Mouse (Mus musculus) forebrain, embryonic 13.5 days (tissue): ENCODE measurements at regions not wholly inside any gene's neighbourhood (a gene's known extent, or its start where the extent isn't known, plus 50 kb on each side); places are given as distances from the start of the nearest gene placed in this dataset.

Source experiments
- ATAC-seq: fragments of 200-750 bp; cut with Nextera tagmentation; 2 replicates; pipeline ENCODE4 v1.8.0; 2017
- H3K27ac ChIP-seq: fragments of 300-500 bp; sonication (generic); 2 replicates; pipeline ENCODE4 v1.5.1; 2015; ENCODE audit warnings: inconsistent platforms, mild to moderate bottlenecking, moderate library complexity
- H3K27me3 ChIP-seq: fragments of 300-500 bp; sonication (generic); 2 replicates; pipeline ENCODE4 v1.6.1; 2015; ENCODE audit warnings: mild to moderate bottlenecking, inconsistent platforms
- H3K36me3 ChIP-seq: fragments of 300-500 bp; sonication (generic); 2 replicates; pipeline ENCODE4 v1.6.1; 2015; ENCODE audit warnings: mild to moderate bottlenecking, inconsistent platforms; ENCODE audit not compliant: poor library complexity, severe bottlenecking
- H3K4me1 ChIP-seq: fragments of 300-500 bp; sonication (generic); 2 replicates; pipeline ENCODE4 v1.6.1; 2015; ENCODE audit warnings: inconsistent platforms
- H3K4me2 ChIP-seq: fragments of 300-500 bp; sonication (generic); 2 replicates; pipeline ENCODE4 v1.6.1; 2015; ENCODE audit warnings: inconsistent platforms, mild to moderate bottlenecking, moderate library complexity
- H3K4me3 ChIP-seq: fragments of 300-500 bp; sonication (generic); 2 replicates; pipeline ENCODE4 v1.5.1; 2015; ENCODE audit warnings: mild to moderate bottlenecking, inconsistent platforms
- H3K9ac ChIP-seq: fragments of 300-500 bp; sonication (generic); 2 replicates; pipeline ENCODE4 v1.6.1; 2015; ENCODE audit warnings: mild to moderate bottlenecking, inconsistent platforms
- H3K9me3 ChIP-seq: fragments of 300-500 bp; sonication (generic); replicated peaks from 2 replicates; pipeline ENCODE4 v1.6.1; 2016; ENCODE audit warnings: inconsistent platforms
- WGBS: fragments of 180-500 bp; shearing (Covaris S2); methylation state at CpG from one replicate; pipeline ENCODE4 v1.1.7; 2015; 5-methylcytosine and 5-hydroxymethylcytosine counted together

DNA sequence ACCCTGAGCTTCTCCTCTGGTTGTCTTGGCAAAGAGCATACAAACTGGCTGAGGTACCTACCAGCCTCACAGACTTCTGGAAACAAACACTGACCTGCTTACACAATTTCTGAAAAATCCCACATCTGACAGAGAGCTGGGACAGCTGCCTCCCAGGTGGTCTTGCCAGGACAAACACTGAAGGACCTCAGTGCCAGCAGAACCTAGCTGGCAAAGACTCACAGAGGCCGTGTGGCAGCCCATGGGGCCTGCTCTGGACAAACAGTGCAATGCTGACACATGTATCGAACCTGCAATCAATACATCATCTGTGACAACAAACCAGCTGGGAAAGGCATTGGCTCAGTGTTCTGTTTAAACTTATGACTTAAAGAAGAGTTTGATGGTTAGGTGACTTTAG is 167.4 kb downstream of the Pax1 start:
- WGBS: 70% methylated on average over 2 of the region's 2 CpGs
- no peaks in the 10 kb centered on the region for H3K9me3 ChIP-seq
- H3K27me3 ChIP-seq: no peaks in the 10 kb centered on the region
- H3K27ac ChIP-seq: no peak overlapping the region
- no peak for ATAC-seq
- H3K4me3 ChIP-seq: no peak overlapping the region
- H3K36me3 ChIP-seq: no peaks in the 10 kb centered on the region
- H3K9ac ChIP-seq: no peak overlapping the region
- H3K4me2 ChIP-seq: no peak overlapping the region
- no peaks in the 10 kb centered on the region for H3K4me1 ChIP-seq

DNA sequence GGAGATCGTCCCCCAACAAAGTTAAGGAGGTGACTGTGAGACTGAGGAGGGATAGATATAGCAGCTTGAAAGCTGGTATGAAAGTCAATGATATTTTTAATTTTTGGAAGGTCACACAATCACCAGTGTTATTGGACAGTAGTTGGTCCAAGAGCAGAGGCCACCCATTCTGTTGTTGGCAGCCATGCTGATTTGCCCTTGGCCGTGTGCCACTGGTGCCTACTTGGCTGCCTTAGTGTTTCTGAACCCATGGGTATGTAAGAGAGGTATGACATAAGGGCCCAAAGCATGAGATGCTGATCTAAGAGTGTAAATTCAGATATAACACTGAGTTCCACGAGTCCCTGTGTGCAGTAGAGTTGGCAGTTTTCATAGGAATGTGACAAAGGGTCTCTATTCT is 153.7 kb downstream of the Pax1 start:
- no peaks in the 10 kb centered on the region for H3K36me3 ChIP-seq
- no peaks in the 10 kb centered on the region for H3K27me3 ChIP-seq
- H3K4me2 ChIP-seq: no peak overlapping the region
- H3K4me3 ChIP-seq: no peak overlapping the region
- H3K27ac ChIP-seq: no peak overlapping the region
- WGBS: 74% methylated on average over 3 of the region's 3 CpGs
- H3K4me1 ChIP-seq: no peaks in the 10 kb centered on the region
- no peaks in the 10 kb centered on the region for H3K9me3 ChIP-seq
- no peak for ATAC-seq
- no peak overlapping the region for H3K9ac ChIP-seq

DNA sequence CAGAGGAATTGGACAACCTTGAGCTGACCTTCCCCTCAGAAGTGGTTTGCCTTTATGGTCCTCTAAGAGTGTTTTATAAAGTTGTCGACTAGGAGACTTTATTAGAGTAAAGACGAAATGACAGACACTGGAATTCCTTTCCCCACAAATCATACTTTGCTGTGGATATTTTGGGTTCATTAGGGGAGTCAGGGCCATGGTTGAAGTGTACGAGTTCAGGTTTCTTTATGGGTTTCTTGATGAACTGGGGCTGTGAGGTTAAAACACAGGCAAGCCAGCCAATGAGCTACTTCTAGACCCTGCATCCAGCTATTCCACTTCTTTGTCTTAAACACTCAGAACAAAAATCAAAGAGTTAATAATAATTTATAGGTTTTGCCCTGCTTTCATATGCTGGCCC is 153.0 kb downstream of the Pax1 start:
- Histone ChIP-seq H3K27me3 (no peaks in the 10 kb centered on the region), H3K36me3 (no peaks in the 10 kb centered on the region), H3K9me3 (no peaks in the 10 kb centered on the region), H3K4me3 (no peak overlapping the region), H3K4me1 (no peaks in the 10 kb centered on the region), H3K9ac (no peak overlapping the region), H3K4me2 (no peak overlapping the region), H3K27ac (no peak overlapping the region)
- ATAC-seq: no peak
- 87% methylated on average over 3 of the region's 3 CpGs for WGBS

DNA sequence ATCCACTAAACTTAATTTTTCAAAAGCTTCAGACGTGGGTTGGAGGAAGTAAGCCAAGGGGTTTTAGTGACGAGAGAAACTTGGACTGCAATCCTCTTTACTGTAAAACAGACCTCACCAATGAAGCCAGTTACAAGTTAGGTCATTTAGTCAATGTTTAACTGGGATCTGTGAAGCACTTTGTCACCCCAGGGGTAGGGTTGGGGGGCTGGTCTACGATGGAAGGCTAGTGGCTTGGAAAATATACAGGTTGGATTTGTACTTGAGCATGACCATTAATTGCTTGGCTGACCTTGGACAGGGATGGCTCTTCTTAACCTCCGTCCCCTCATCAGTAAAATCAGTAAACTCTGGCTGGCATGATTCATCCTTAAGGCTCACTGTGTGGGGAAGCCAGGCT is 142.2 kb downstream of the Pax1 start:
- Histone ChIP-seq H3K4me3 (no peak overlapping the region), H3K36me3 (no peaks in the 10 kb centered on the region), H3K27ac (no peak overlapping the region), H3K27me3 (no peaks in the 10 kb centered on the region), H3K9ac (no peak overlapping the region), H3K9me3 (no peaks in the 10 kb centered on the region), H3K4me2 (no peak overlapping the region), H3K4me1 (no peaks in the 10 kb centered on the region)
- WGBS: 91% methylated on average over 4 of the region's 4 CpGs
- ATAC-seq: no peak

DNA sequence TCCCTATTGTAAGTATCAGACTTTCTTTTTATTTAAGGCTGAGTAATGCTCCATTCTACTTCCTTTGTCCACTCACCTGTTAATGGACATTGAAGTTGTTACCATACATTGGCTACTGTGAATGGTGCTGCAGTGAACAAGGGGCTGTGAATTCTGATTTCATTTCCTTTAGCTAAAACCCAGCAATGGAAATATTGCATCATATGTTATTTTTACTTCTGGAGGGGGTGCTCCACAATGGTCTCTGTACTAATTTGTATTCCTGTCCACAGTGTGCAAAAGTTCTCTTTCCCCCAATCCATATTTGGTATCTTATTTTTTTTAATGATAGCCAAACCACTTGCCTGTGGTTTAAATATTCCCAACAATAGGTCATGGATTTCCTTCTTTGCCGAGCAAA is 137.0 kb downstream of the Pax1 start:
- no peaks in the 10 kb centered on the region for H3K9me3 ChIP-seq
- no peak overlapping the region for H3K4me2 ChIP-seq
- H3K4me3 ChIP-seq: no peak overlapping the region
- H3K4me1 ChIP-seq: no peaks in the 10 kb centered on the region
- H3K9ac ChIP-seq: no peak overlapping the region
- H3K36me3 ChIP-seq: no peaks in the 10 kb centered on the region
- H3K27me3 ChIP-seq: no peaks in the 10 kb centered on the region
- no peak for ATAC-seq
- 96% methylated on average over 1 of the region's 1 CpGs for WGBS
- no peak overlapping the region for H3K27ac ChIP-seq

DNA sequence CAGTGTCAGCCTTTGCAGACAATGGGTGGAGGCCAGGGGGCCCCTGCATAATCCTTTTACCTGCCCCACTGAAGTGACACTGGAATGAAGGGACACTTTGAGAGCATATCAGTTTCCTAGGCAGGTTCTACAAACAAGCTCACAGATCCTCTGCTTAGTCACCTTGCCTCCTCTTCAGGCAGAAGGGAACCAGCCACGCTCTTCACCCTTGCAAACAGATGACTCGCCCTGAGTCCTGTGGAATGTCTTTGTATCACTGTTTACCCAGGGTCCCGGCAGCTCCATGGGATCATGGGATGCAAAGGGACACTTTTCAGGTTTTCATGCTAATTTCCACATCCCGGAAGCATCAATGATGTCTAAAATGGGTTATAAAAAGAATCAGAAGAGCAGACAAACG is 94.2 kb downstream of the Pax1 start:
- Histone ChIP-seq H3K27me3 (no peaks in the 10 kb centered on the region), H3K27ac (no peak overlapping the region), H3K4me3 (no peak overlapping the region), H3K9ac (no peak overlapping the region), H3K4me1 (no peaks in the 10 kb centered on the region), H3K4me2 (no peak overlapping the region), H3K36me3 (no peaks in the 10 kb centered on the region), H3K9me3 (no peaks in the 10 kb centered on the region)
- WGBS: 60% methylated on average over 5 of the region's 5 CpGs
- no peak for ATAC-seq

DNA sequence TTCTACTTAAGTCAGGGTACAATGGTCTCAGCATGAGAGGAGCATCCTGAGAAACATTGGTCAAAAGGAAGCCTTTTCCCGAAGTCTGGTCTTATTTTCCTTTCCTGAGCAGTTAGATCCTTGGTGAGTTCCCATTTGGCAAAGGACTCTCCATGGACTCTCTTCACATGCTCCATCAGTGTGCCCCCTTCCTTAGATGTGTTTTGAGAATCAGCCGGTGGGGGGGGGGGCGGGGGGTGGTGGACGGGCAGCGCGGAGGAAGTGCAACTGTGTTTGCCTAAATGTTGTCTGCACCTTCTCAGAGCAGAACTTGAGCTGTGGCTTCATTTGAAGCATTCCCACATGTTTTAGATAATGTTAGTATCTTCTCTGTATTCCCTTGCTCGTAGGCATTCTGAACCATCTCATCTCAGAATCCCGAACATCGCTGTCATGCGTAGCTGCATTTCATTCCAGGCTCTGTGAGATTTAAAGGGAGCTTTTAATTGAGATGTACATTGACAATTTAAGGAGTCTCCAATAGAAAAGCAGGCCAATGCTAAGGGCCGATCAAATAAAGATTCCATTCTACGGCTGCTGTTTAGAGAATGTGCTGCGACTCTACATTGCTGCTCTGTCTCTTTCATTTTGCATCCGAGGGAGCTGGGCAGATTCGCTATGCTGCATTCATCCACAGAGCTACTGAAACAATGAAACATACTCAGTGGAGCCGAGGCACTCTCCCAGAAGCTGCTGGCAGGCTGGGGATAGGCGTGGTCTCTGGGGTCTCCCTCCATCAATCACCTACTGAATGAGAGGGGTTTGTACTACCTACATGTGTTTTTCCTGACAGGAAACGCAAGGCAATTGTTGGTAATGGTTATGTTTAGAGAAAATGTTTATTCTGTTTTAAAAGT is 92.9 kb downstream of the Pax1 start:
- Histone ChIP-seq H3K27me3 (no peaks in the 10 kb centered on the region), H3K27ac (no peak overlapping the region), H3K36me3 (no peaks in the 10 kb centered on the region), H3K4me1 (no peaks in the 10 kb centered on the region), H3K9ac (no peak overlapping the region), H3K9me3 (no peaks in the 10 kb centered on the region), H3K4me2 (peak overlapping the region; percentile 39), H3K4me3 (no peak overlapping the region)
- WGBS: 59% methylated on average over 18 of the region's 18 CpGs
- peak; percentile 79 for ATAC-seq
